Mouse (Mus musculus): ENCODE results near the gene Dusp8. TPM values are rescaled to one million over a fixed set of nuclear protein-coding genes. Genes with fewer than 3 reads are reported as not detected.
"Not testable (repeated sequence)": the region's sequence is repeated elsewhere in the genome, so short reads cannot be mapped to it uniquely, and the experiment has no call there.

The Dusp8 gene
- 100 to 1,000 TPM; 154 to 171 TPM for total RNA-seq (2021)
- long read RNA-seq, experiment 1, full-length matches to known transcripts, result 24 of 75 reads
- long read RNA-seq, experiment 1, partial matches to known transcripts, result 3 of 75 reads
- long read RNA-seq, experiment 1, other reads (novel, unspliced or antisense), result 48 of 75 reads
- long read RNA-seq, experiment 2, full-length matches to known transcripts, result 25 of 67 reads
- long read RNA-seq, experiment 2, partial matches to known transcripts, result 4 of 67 reads
- long read RNA-seq, experiment 2, other reads (novel, unspliced or antisense), result 38 of 67 reads

GRCm38 (mm10) chr7:142095183-142095931 is at the start of gene Dusp8:
TSS of gene Dusp8 (minus strand) at chr7:142095843.
- DNase-seq (ENCODE audit: low spot score in 2 of 2), result peak; percentile 95
- intact Hi-C loops (cut with DNase I), result no loop called here

GRCm38 (mm10) chr7:142144507-142144906 is 48.9 kb upstream of the Dusp8 start, which contains the start of gene Gm45337:
TSS of gene Gm45337 (minus strand) at chr7:142144607.
- intact Hi-C loops (cut with DNase I), result loop anchor here (10.0 kb wide), 1 partner anchor 100 kb away; the partner anchor contains the start of gene Gm40460
- DNase-seq (ENCODE audit: low spot score in 2 of 2), result no peak

DNA sequence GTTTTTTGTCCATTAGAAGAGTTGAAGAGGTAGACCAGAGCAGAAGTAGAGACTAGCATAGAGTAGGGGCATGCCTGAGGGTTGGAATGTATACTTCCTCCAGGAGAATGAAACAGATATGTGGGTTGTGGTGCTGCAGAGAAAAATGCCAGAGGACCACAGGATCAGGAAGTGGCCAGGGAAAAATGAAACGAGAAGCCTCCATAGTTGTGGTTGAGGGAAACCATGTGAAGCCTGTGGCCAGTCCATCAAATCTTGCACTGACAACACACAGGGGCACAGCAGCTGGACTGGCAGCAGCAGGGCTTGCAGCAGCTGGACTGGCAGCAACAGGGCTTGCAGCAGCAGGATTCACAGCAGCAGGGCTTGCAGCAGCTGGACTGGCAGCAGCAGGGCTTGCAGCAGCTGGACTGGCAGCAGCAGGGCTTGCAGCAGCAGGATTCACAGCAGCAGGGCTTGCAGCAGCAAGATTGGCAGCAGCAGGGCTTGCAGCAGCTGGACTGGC is 47.9 kb upstream of the Dusp8 start:
- intact Hi-C loops (cut with DNase I), result loop anchor here (10.0 kb wide), 1 partner anchor 101 kb away; the partner anchor contains the start of gene Gm40460
- DNase-seq (ENCODE audit: low spot score in 2 of 2), result not testable (repeated sequence)

- DNase-seq (ENCODE audit: low spot score in 2 of 2), result no peak
- intact Hi-C loops (cut with DNase I), result loop anchor here (10.0 kb wide), 1 partner anchor 104 kb away; the partner anchor contains the start of gene Gm40460
Observed at GRCm38 (mm10) chr7:142140696-142141095, 45.1 kb upstream of the Dusp8 start.

GRCm38 (mm10) chr7:142135934-142136333 is 40.3 kb upstream of the Dusp8 start, which contains the start of gene Gm39115:
TSS of gene Gm39115 (minus strand) at chr7:142136034.
- intact Hi-C loops (cut with DNase I); DNase-seq (ENCODE audit: low spot score in 2 of 2): not testable (repeated sequence)

DNA sequence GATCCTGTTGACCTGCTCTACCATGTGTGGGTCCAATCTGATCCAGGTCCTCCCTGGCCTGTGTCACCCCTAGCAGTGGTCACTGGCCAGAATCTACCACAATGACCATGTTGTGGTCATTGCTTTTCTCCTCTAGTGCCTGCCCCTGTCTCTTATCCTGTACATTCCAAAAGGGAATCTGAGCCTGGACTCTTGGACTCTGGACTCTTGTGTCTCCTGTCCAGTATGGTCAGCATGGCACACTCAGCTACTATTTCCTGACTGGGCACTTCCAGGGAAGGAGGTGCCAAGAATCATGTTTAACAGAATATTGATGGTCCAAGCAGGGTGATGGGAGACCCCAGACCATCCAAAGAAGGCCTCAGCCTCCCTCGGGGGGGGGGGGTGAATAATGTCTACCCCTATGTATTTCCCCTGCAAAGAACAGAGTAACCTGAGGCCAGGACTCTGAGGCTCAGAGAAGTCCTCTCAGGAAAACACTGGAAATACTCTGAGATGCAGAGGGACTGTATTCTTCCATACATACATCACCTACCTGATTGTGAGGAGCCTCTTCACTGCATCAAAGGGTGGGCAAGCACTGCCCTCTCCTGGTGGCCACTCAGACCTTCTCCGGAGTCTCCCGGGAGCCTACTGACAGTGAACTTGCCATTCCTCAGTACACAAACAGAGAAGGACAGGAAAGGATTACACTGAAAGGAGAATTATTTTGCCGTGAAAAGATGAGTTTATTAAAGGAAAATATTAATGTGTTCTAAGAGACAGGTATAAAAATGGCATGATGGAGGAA is 38.8 kb upstream of the Dusp8 start:
- peak; percentile 26 to 45 for DNase-seq (ENCODE audit: low spot score in 2 of 2)
- intact Hi-C loops (cut with DNase I), result no loop called here

DNA sequence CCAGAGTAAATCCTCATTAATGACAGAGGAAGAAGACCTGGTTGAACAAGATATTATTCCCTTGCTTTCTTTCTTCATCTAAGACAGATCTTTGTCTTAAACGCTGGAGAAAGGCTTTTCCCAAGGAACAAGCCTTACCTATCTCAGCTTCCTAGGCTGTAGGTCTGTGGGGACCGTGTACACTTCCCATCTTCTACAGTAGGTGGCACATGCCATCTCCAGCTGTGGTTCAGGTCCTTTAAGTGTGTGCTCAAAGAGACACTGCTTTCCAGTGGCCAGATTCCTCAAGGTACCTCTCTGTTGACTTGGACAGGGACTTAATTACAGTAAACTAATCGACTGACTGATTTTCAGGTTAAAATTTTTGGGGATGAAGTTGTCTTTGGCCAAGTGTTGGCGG is 33.2 kb upstream of the Dusp8 start:
- intact Hi-C loops (cut with DNase I), result no loop called here
- DNase-seq (ENCODE audit: low spot score in 2 of 2), result no peak

- DNase-seq (ENCODE audit: low spot score in 2 of 2); intact Hi-C loops (cut with DNase I): not testable (repeated sequence)
Observed at GRCm38 (mm10) chr7:142120629-142121028, 25.0 kb upstream of the Dusp8 start, which contains the start of gene Gm45618. TSS of gene Gm45618 (minus strand) at chr7:142120729.

DNA sequence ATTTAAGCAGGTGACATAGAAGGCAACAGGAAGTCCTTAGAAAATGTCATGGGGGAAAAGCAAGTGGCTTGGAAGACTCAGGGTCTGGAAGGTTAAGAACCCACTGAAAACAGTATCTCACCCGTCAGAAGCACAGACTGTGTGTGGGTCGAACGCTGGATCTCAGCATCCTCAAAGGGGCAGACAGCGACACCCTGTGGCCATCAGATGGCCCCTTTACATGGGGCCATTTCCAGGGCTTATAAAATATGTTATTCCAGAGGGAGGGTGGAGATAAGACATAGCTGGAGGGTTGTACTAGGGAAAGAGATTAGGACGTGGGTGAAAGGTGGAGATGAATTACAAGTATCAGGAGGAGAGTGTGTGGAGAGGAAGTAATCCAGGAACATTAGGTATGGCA is 24.0 kb upstream of the Dusp8 start:
- intact Hi-C loops (cut with DNase I), result no loop called here
- peak in 1 of 2 experiments; percentile 19 for DNase-seq (ENCODE audit: low spot score in 2 of 2)

DNA sequence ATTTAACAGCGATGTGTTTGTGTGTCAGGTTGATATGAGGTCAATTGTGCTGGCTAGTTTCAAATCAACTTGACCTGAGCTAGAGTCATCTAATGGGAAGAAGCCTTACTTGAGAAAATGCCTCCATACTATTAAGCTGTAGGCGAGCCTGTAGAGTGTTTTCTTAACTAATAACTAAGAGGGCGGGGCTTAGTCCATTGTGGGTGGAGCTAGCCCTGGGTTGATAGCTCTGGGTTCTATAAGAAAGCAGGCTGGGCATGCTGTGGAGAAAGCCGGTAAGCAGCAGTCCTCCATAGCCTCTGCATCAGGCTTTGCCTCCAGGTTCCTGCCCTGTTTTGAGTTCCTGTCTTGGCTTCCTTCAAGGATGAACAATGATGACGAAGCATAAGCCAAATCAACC is 9.1 kb upstream of the Dusp8 start:
- intact Hi-C loops (cut with DNase I), result no loop called here
- DNase-seq (ENCODE audit: low spot score in 2 of 2), result no peak

- peak; percentile 81 to 84 for DNase-seq (ENCODE audit: low spot score in 2 of 2)
- intact Hi-C loops (cut with DNase I), result loop anchor here (2.0 kb wide), 3 partner anchors 23 to 139 kb away; no protein-coding TSS in a partner anchor
Observed at GRCm38 (mm10) chr7:142097776-142098175, 2.1 kb upstream of the Dusp8 start.

DNA sequence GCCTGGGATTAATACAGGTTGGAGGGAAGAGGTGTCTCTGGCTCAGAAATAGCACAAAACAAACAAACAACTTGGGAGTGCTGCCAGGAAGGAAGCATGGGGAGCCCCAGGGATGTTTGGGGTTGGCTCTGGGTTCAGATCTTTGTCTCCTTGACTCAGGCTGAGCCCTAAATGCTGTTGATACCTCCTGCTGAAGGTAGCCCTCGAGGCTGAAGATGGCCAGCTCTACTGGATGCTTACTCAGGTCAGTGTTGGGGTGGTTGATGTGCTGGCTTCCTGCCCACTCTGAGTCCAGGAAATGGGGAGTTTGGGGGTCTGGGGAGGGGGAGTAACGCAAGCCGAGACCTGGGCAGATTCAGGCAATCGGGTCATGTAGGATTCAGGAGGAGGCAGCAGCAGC is 1.1 kb upstream of the Dusp8 start:
- intact Hi-C loops (cut with DNase I), result loop anchor here (2.0 kb wide), 2 partner anchors 22 to 80 kb away; no protein-coding TSS in a partner anchor
- no peak for DNase-seq (ENCODE audit: low spot score in 2 of 2)

- DNase-seq (ENCODE audit: low spot score in 2 of 2), result peak; percentile 67 to 75
- intact Hi-C loops (cut with DNase I), result no loop called here
Observed at GRCm38 (mm10) chr7:142094301-142095143, 1.1 kb downstream of the Dusp8 start.

DNA sequence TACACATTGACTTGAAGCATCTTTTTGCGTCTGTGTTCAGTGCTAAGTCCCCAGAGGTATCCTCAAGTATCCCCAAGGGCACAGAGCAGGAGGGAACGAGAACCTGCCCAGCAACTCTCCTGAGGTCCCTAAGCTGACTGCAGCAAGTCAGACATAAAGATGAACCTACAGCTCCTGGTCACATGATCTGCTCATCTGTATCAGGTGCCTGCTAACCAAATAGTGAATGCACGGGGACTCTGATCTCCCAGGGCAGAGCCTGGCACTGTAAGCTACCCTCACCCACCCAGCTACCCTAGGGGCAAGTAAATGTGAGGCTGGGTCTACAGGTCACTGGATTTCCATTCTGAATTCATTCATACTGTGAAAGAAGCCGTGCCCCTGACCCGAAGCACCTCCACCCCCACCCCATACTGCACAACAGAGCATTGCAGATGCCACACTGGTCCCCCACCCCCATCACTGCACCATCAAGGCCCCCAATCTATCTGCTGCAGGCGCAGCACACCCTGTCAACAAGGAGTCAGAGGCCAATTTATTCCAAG is 1.9 kb downstream of the Dusp8 start:
- no peak for DNase-seq (ENCODE audit: low spot score in 2 of 2)
- intact Hi-C loops (cut with DNase I), result no loop called here

DNA sequence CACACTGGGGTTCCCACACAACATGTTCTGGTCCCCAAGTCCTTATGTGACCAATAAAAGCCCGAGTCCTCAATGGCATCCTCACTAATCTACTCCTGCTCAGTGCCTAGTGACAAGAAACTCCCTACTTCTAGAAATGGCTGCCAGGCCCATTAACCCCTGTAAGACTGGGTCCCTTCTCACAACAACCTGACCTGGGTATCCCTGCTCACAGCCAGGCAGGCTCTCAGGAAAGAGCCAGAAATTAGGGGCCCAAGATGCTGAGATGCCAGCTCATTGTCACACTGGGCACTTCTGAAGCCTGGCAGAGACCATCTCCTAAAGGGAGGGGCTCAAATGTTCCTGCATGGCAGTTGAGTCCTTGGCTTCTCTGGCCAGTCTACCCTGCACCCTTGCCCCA is 2.7 kb downstream of the Dusp8 start:
- intact Hi-C loops (cut with DNase I), result no loop called here
- no peak for DNase-seq (ENCODE audit: low spot score in 2 of 2)

- peak; percentile 79 to 90 for DNase-seq (ENCODE audit: low spot score in 2 of 2)
Observed at GRCm38 (mm10) chr7:142091848-142092247, 3.8 kb downstream of the Dusp8 start.

GRCm38 (mm10) chr7:142089648-142090447 is 5.8 kb downstream of the Dusp8 start:
- intact Hi-C loops (cut with DNase I), result no loop called here
- DNase-seq (ENCODE audit: low spot score in 2 of 2), result no peak

More at GRCm38 (mm10) chr7:142091848-142092247, 3.8 kb downstream of the Dusp8 start:
- intact Hi-C loops (cut with DNase I), result no loop called here

Measured in left cerebral cortex, postnatal 14 days (tissue).